Mouse (Mus musculus) c-Kit-positive CD71-positive TER-119-positive erythroid progenitor cells, embryonic 14.5 days (primary cell): Measurements from ENCODE around the gene Sema3g.
A peak's percentile ranks its signal among the peaks of the same experiment; 100 is the strongest.

Experiments used
- DNase-seq: peaks from one replicate; pipeline ENCODE4 v3.0.0-alpha.2; 2013; ENCODE audit warnings: low spot score

The Sema3g gene

DNA sequence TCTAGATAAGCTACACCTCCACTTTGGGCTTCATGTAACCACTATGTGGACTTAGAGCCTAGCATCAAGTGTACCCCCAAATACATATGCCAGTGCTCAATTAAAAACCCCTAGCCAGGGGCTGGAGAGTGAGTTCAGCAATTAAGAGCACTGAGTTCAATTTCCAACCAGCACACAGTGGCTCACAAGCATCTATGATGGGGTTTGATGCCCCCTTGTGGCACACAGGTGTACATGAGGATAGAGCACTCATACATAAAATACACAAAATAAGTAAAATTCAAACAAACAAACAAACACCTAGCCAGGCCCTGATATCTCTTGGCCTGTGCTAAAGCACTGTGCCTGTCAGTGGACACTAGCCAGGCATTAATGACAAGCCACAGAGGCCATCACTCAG is 21.7 kb upstream of the Sema3g start:
- DNase-seq = peak; percentile 34

DNA sequence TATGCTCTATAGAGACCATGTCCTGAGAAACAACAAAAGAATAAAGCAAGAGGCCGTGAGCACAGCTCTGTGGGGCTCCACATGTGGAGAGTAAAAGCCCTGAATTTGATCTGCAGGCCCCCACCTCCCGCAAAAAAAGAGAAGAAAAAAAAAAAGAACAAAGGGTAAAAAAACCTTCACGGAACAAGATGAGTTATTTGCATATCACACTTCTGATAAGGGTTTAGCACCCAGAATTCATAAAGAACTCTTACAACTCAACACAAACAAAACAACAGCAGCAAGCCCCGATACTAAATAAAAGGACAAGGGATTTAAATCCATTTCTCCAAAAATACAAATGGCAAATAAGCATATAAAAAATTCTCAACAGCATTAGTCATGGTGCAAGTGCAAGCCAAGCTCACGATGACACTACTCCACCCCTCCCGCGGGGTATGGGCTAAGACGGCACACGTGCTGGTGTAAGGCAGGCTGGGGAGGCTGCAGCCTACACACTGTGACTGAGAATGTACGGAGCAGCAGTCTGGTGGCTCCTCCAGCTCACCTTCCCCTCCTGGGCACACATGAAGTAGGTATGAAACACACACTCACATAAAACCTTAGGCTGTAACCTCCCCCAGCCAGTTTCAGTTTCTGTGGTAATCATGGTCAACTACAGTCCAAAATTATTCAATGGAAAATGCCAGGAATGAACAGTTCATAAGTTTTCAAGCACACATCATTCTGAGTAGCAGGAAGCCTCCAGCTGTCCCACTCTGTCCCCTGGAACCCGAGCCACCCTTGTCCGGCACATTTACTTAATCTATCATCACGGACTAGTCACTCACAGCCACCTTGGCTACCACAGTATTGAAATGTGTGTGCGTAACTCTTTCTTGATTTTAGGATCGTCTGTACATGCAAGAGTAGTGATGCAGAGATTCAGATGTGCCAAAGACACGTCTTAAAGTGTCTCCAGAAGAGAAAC is 19.8 kb upstream of the Sema3g start:
- no peak for DNase-seq

DNA sequence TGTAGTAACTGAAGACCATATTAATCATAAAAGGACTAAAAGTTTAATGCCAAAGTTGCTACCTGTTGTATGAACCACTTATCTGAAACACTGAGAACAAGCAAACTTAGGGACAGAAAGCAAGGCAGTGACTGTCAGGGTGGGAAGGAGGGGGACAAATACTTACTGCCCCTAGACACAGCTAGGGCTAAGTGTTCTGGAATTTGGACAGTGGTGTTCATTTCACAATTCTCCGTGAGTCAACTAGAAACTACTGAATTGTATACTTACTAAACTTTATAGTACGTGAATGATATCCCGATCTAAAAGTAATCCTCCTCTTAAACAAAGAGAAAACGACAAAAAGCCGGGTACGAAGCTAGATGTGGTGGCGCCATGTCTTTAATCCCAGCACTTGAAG is 18.1 kb upstream of the Sema3g start:
- no peak for DNase-seq

DNA sequence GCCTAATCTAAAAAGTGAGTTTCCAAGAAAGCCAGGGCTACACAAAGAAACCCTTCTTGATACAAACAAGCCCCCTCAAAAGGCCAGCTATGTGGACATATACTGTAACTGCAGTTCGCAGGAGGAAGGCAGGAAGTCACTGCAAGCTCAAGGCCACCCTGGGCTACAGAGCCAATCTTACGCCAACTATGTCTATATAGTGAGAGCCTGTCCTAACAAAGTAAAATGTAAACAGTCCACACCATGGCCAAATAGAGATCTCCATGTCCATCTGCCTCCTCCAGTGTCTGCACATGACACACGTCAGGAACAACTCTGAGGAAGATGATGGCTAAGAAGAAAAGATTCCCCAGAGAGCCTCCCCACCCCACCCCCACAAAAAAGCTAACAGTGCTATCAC is 17.6 kb upstream of the Sema3g start:
- DNase-seq = no peak

DNA sequence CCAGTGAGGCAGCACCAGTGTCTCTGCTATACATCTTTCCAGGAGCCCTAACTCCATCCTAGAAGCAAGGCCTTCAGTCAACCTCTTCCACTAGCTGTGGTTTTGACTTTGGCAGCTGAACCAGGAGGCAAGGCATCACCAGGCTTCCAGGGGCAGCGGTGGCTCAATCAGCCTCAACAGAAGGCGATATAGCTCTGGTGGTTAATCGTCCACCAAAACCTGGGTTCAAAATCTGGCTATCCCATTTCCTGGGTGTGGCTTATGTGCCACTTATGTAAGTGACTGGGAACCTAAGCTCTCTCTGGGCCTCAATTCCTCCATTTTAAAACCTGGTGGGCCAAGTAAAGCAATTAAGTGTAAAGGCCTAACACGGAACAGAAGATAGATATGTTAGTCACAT is 12.8 kb upstream of the Sema3g start:
- DNase-seq = peak; percentile 17

DNA sequence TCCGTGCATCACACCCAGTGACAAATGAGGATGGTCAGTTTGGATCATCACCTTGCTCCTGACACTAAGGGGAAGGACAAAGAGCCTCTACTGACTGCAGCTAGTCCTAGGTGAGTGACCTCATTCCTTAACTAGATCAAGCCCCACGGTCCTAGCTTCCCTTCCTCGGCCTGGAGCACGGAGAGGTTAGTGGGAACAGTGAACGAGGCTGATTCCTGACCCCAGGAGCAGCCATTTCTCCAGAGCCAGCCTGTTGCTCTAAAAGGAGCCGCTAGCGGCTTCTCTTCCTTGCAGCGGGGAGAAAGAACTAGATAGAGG is 12.5 kb upstream of the Sema3g start:
- DNase-seq = no peak

DNA sequence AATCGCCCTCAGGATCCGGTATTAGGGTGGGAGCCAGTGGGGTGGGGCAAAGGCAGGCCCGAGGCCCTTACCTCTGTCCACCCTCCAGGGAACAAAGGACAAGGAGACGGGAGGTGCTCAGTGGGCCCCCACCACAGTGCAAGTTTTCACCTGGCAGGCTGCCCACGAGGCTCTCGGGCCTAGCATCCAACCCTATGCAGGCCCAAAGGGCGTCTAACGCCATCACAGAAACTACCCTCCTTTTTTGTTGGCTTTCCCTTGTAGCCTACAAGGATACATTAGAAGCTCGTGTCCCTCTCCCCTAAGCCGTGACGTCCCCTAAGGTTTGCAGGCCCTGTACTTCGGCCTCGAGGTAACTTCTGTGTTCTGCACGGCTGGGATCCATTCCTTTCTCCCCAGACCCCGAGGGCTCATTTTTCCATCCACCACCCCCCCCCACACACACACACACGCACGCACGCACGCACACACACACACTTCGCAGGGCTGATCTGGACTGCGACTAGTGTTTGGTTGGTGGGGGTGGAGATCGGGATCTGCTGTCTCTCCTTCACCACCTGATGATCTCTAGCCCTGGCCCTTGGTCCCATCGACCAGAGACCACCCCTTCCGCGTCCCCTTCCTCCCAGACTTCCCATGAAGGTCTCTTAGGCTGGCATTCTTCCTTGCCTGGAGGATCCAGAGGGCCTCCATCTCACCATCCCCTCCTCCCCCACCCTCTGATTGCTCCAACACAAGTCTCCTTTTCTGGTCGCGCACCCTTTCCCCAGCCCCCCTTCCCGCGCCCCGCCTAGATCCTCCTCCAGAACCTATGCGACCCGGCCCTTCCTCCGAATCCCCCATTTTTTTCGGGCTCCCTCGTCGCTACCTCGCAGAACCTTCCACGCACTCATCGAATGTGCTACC is 11.8 kb upstream of the Sema3g start:
- peak; percentile 26 for DNase-seq

DNA sequence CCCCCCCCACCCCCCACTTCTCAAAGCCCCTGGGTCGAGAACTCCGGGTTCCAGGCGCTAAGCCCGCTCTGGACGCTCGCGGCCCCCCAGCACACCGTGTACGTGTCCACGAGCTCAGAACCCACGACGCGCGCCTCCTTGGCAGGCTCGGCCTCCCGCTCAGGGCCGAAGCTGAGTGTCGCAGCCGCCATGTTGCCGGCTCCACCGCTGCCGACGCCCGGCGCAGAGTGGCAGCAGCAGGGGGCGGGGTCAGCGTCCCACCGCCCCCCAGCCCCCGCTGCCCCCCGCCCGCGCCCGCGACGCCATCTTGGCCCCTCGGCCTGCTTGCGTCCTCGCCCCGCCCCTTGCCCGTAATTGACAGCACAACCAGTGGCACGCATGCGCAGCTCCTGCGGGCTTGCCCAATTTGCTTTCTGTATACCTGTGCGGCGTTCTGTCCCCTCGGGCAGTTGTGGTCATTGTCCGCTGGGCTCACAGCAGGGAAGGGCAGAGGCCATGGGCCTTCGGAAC is 11.1 kb upstream of the Sema3g start:
- peak; percentile 91 for DNase-seq

DNA sequence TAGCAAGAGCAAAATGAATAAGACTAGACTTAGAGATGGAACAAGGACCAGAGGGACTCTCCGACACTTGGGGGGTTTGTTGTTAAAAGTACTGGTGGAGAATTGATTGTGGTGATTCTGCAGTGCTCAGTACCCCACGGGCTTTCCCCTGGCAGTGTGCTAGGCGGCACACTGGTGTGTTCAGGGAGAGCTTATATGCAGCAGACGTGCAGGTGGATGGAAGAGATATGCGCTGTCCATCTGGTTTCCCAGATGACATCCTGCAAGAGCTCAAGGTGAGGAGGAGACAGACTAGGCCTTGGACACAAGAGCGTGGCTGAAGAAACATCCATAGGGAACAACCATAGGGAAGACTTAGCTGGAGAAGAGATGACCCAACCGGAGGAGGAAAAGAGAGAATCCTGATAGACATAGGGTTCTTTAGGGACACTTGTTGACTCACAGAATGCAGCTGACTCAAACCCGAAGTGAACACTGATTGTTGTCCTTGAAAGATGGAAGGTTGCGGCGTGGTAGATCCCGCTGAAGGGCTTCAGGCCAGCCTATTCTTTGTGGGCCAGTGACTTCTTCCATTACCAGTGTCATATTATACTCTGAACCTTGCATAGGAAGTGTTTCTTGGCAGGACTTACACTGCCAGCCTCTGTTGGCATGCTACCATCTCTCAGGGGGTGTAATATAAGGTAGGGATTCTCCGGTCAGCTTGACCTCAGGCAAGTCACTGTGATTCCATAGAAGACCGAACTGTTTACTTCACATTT is 10.4 kb upstream of the Sema3g start:
- DNase-seq = peak; percentile 55

DNA sequence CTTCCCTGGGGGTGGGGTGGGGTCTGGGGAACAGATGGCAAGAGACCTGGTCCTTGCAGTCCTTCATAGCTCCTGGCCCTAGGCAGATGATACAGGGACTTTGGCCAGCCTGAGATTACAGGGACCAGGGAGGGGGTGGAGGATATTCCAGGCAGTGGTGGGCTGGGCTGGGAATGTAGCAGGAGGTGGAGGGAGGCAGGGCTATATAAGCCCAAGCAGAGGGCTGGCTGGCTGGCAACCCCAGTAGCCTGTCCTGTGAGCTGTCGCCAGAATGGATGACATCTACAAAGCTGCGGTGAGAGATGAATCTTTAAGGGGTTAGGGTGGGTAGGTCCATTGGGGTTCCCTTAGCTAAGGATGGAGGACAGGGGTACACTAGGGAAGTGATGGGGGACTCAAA is 9.6 kb upstream of the Sema3g start, which contains the start of gene Tnnc1:
TSS of gene Tnnc1 (plus strand) at position 229 of the 400 bp plus-strand sequence.
- DNase-seq = no peak

DNA sequence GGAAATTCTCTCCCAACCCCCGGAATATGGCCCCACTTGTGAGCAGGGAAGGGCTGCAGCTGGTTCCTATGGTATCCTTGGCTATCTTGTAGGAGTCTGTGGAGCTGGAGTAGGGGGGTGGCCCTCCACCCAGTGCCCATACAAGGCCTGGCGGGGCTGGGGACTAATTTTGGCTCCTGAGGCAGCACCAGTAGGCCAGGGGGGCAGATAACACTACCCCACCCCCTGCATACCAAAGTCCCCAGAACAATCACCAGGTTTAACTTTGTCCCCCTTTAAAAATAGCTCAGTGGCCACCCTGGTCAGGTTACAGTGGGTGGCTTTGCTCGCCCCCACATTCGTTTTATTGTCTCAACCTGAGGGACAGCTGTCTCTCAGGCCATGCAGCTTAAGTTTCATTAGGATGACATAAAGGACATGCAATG is 8.5 kb upstream of the Sema3g start:
- no peak for DNase-seq

DNA sequence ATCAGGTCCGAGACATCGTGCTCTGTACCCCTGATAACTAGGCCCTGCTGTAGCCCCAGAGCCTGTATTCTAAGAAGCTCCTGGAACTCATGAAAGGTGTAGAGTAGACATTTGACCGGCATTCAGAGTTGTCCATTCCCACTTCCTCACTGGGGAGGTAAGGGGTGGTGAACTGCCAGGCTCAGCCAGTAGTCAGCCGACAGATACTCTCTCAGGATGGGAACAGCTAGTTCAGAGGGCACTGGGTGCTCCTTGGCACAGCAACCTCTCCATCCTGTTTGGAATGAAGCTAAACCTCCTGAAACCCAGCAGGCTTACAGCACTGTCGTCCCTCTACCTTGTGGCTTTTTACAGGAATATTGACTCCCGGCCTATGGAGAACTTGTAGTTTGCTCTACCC is 5.8 kb upstream of the Sema3g start:
- no peak for DNase-seq

DNA sequence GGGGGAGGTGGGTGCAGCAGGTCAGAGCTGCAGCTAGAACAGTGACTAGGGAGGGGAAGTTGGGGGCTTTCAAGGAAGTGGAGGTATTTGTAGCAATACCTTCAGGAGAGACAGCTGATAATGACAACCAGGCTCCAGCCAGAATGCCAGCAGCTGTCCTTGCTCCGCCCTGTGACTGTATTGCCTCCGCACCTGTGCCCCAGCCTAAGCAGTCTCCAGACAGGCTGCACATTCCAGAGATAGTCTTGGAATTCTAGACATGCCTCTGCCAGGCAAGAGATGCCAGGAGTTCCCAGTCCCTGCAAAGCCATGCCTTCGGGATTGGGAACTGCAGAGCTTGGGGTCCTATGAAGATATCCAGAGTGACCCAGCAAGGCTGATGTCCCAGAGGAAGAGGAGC is 5.2 kb upstream of the Sema3g start:
- DNase-seq = no peak

DNA sequence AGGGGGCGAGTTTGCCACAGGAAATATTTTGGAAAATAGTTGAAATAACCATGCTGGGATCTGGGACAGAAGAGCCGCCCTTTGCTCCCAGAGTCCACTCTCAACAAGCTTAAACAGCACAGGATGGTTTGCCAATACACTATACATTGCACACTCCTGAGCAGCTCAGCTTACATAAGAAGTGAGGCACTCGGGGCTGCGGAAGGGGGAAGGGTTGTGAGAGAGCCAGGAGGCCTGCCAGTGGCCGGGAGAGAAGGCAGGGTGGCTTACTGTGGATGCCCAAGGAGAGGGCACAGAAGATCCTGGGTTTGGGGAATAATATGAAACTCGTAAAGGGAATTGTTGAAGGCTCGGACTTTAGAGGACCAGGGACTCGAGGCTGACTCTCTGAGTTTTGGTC is 3.8 kb upstream of the Sema3g start:
- no peak for DNase-seq

DNA sequence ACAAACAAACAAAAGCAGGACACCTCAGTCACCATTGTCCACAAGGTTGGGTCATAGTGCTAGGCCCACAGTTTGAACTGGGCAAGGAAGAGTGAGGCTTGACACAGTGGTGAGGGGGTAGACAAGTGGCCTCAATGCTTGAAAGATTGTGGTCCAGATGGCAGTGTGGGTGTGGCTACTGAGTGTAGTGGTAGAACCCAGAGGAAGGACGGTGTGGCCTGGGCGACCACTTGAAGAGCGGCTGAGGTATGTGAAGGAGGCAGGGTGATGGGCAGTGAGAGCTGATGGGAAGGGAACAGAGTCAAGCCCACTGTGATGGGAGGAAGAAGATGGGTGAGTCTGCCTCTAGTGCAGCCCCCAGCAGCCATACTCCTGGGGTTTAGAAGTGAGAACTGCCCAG is 3.0 kb upstream of the Sema3g start:
- DNase-seq = no peak

DNA sequence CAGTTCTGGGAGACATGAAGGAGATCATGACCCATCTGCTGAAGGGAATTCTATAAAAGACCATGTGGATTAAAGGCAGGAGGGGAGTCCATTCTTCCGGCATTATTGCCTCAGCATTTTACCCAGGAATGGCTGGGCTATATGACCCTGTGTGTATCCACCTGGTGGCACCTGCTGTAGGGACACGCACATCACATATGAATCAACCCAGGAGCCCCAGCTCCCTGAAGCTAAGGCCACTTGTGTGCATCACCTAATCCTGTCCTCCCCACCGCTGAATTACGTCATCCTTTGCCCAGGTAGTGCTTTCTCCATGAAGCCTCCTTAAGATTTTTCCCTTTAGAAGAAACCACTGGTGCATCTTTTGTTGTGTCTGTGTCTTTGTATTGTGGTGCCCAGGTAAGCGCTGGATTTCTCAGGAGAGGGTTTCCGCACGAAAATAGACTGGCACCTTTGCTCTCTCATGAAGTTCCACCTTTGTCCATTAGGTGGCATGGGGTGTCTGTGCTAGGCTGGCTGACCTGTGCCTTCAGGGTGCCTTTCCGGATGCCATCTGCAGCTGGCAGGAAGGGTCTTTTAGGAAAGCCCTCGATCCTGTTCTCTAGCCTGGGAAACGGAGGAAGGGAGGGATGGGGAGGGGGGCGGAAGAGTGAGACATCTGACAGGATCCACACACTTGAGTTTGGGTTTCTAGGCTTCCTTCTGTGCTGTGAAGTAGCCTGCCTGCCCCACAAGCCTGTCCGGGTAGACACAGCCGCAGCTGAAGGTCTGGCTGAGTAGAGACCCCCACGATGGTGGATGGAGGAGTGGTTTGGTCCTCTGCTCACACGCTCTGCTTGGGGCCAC is 2.3 kb upstream of the Sema3g start:
- DNase-seq = peak; percentile 59

DNA sequence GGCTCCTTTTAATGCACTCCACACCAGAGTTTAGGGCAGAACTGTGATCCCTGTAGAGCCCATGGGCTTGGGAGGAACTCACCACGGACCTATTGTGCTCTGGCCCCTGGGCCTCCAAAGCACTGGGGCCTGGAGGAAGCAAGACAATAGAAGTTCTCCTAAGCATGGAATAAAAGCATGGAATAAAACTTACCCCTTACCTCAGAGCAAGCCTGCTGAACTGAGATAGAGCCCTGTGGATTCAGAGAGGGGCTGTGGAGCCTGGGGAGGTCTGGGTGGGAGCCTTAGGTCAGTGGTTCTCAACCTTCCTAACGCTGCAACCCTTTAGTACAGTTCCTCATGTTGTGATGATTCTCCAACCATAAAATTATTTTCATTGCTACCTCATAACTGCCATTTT is 814 bp upstream of the Sema3g start, which contains the start of gene Nisch:
TSS of gene Nisch (minus strand) at position 101 of the 400 bp plus-strand sequence.
- DNase-seq = no peak

DNA sequence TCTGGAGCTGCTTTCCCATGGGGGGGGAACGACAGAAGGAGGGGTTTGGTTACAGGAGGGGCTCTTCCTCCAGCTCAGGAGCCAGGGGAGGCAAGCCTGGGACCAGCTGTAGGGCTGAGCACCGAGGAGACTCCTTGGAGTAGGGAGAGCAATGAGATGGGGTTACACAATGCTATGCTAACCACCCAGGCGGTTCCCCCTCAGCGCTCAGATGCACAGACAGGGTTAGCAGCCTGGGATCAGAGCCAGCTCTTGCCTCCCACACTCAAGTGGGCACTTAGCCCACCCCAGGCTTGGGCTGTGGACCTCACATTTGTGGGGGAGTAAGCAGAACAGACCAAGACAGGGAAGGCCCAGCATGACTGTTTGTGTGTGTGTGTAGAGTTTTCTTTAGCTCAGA is 9.3 kb downstream of the Sema3g start:
- no peak for DNase-seq

DNA sequence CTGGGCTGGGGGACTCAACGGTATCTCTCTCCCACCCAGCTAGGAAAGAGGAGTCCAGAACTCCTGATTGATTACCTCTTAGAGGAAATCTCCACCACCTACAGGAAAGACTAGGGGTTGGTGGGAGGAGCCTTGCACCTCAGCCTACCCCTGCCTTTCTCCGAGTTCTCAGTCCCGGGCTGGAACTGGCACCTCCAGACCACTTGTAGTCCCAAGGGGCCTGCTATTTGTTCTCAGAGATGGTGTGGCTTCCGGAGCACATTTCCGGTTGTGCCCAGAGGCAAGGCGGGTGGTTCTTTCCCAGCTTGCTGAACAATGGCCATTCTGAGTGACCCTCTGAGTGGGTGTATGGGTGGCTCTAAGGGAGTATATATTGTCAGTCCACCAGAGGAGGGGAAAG is 10.6 kb downstream of the Sema3g start:
- DNase-seq = no peak

DNA sequence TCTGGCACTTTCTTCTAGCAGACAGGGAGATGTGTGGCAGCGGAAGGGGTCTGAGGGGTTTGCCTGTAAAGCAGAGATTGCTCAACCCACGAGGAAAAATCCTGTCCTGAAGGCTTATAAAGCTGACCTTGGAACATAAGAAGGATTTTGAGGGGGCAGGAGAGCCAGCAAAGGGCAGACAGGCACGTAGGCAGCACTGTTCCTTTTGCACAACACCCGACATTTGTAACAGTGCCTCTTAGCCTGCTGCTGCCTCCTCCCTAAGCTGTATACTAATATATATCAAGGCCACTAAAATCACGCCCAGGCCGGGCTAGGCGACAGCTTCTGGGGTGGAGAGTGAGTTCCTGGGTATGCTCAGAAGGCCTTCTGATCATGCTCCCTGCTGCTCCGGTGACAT is 12.8 kb downstream of the Sema3g start:
- DNase-seq = no peak
